19 mouse cellular contexts compared by ENCODE assay signal in the genomic region with DNA sequence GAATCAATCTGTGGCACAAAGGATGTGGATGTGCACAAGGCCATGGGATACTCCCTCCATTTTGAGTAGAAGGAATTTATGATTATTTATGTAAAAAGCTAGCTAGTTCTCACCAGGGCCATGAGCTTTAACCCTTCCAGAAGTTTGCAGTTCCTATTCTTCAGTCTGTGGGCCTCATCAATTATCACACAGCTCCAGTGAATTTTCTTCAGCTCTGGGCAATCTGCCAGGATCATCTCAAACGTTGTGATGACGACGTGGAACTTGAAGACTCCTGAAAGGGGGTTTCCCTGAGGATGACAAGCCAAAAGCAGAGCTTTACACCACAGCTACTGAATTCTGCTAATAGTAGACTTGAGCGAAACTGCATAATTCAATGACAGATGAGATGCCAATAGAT.
DNase-seq lines count a peak whose midpoint lies in the region; ATAC-seq and TF ChIP-seq lines count a peak whose summit lies in the region.
"Had no signal": no experiment of that assay in that cellular context is flagged by ENCODE, and none has a peak within 500 bp of the region (broad histone marks: within the 10 kb centered on the region; RNA-seq: fewer than 3 reads in every experiment).

No protein-coding gene starts in this region.

- no peak overlapping the region for H3K9ac ChIP-seq in hindbrain, postnatal 0 days (replicated peaks; ENCODE audit: low read length)
- H3K9ac ChIP-seq in hindbrain, embryonic 11.5 days (ENCODE audit: low read depth, low read length) = no peak overlapping the region
- H3K9ac ChIP-seq in lung, embryonic 16.5 days (ENCODE audit: low read length) = no peak overlapping the region
- H3K9ac ChIP-seq: heart, embryonic 13.5 days; liver, embryonic 14.5 days; midbrain, embryonic 13.5 days; neural tube, embryonic 12.5 days had no signal

- H3K36me3 ChIP-seq in hindbrain, postnatal 0 days (ENCODE audit: insufficient read depth, low read length) = peaks cover 55% of the 10 kb centered on the region
- H3K36me3 ChIP-seq in hindbrain, embryonic 11.5 days (ENCODE audit: control insufficient read depth, insufficient read depth, low read length) = peaks cover 12% of the 10 kb centered on the region; the same call in 1 of the 2 replicates
- peaks cover 46% of the 10 kb centered on the region for H3K36me3 ChIP-seq in lung, embryonic 16.5 days (ENCODE audit: control insufficient read depth, insufficient read depth, low read length)

- no peak overlapping the region for H3K4me2 ChIP-seq in hindbrain, postnatal 0 days (ENCODE audit: low read depth, low read length)
- H3K4me2 ChIP-seq in hindbrain, embryonic 11.5 days (replicated peaks; ENCODE audit: low read depth, low read length) = no peak overlapping the region
- H3K4me2 ChIP-seq in lung, embryonic 16.5 days (ENCODE audit: low read depth, low read length) = no peak overlapping the region
- H3K4me2 ChIP-seq: heart, embryonic 13.5 days; midbrain, embryonic 13.5 days; neural tube, embryonic 12.5 days had no signal

- no peaks in the 10 kb centered on the region for H3K27me3 ChIP-seq in hindbrain, postnatal 0 days (ENCODE audit: insufficient read depth, low read length)
- no peaks in the 10 kb centered on the region for H3K27me3 ChIP-seq in hindbrain, embryonic 11.5 days (ENCODE audit: control insufficient read depth, insufficient read depth, low read length)
- H3K27me3 ChIP-seq in lung, embryonic 16.5 days (ENCODE audit: control insufficient read depth, insufficient read depth, low read depth, low read length) = no peaks in the 10 kb centered on the region
- H3K27me3 ChIP-seq: CH12.LX; heart, embryonic 13.5 days; midbrain, embryonic 13.5 days; neural tube, embryonic 12.5 days had no signal

- H3K27ac ChIP-seq in hindbrain, postnatal 0 days = no peak overlapping the region
- H3K27ac ChIP-seq in hindbrain, embryonic 11.5 days (ENCODE audit: low read depth, low read length) = no peak overlapping the region
- H3K27ac ChIP-seq in lung, embryonic 16.5 days (ENCODE audit: low read length) = no peak overlapping the region
- H3K27ac ChIP-seq: heart, embryonic 13.5 days; hindbrain, embryonic 10.5 days; limb, embryonic 10.5 days; liver, embryonic 14.5 days; midbrain, embryonic 13.5 days; neural tube, embryonic 12.5 days had no signal

- ATAC-seq in hindbrain, postnatal 0 days = no peak
- no peak for ATAC-seq in hindbrain, embryonic 11.5 days (ENCODE audit: low FRiP score)
- peak; percentile 85 for ATAC-seq in lung, embryonic 16.5 days (ENCODE audit: low read depth)
- ATAC-seq: intestine, postnatal 0 days; midbrain, embryonic 13.5 days had no signal

- peak; percentile 45 for DNase-seq in hindbrain, postnatal 0 days (ENCODE audit: low spot score)
- DNase-seq in hindbrain, embryonic 11.5 days (ENCODE audit: low spot score) = no peak
- DNase-seq in lung, postnatal 14 days = no peak
- peak; percentile 7 for DNase-seq in MEL-GATA-1-ER (ENCODE audit: extremely low read depth, low read depth)
- DNase-seq in brain, adult 2 months (ENCODE audit: low read depth, low spot score) = peak; percentile 37
- DNase-seq in left cerebral cortex, adult 18-20 months (ENCODE audit: low spot score in 2 of 2) = no peak
- DNase-seq: adrenal gland, postnatal 14 days; cerebellum, postnatal 25 days; gastrocnemius, postnatal 36 days; thymus, postnatal 25 days had no signal

- no peak for TF ChIP-seq CTCF in hindbrain, postnatal 0 days (IDR thresholded peaks at IDR 0.05; ENCODE audit: low read depth)

- no peaks in the 10 kb centered on the region for H3K9me3 ChIP-seq in hindbrain, postnatal 0 days (ENCODE audit: low read length)
- H3K9me3 ChIP-seq in hindbrain, embryonic 11.5 days (ENCODE audit: control insufficient read depth, low read length) = no peaks in the 10 kb centered on the region
- no peaks in the 10 kb centered on the region for H3K9me3 ChIP-seq in lung, embryonic 16.5 days (ENCODE audit: control insufficient read depth, low read length)
- H3K9me3 ChIP-seq: heart, embryonic 13.5 days; hindbrain, embryonic 10.5 days; limb, embryonic 10.5 days; midbrain, embryonic 13.5 days; neural tube, embryonic 12.5 days had no signal

- H3K4me1 ChIP-seq in hindbrain, postnatal 0 days (ENCODE audit: insufficient read depth, low read length) = no peaks in the 10 kb centered on the region
- no peaks in the 10 kb centered on the region for H3K4me1 ChIP-seq in hindbrain, embryonic 11.5 days (replicated peaks; ENCODE audit: control insufficient read depth, insufficient read depth, low read length)
- H3K4me1 ChIP-seq in lung, embryonic 16.5 days (replicated peaks; ENCODE audit: control insufficient read depth, insufficient read depth, low read length) = 0 out of 2 replicates have a peak, but pooled peaks cover 3% of the 10 kb centered on the region
- H3K4me1 ChIP-seq: hindbrain, embryonic 10.5 days; limb, embryonic 10.5 days; midbrain, embryonic 13.5 days; neural tube, embryonic 12.5 days had no signal

- WGBS in hindbrain, postnatal 0 days = 33% methylated on average over 4 of the region's 4 CpGs
- WGBS in hindbrain, embryonic 11.5 days = 91% methylated on average over 4 of the region's 4 CpGs
- 25% methylated on average over 4 of the region's 4 CpGs for WGBS in lung, embryonic 16.5 days

- no peak overlapping the region for H3K4me3 ChIP-seq in hindbrain, postnatal 0 days (ENCODE audit: low read length)
- no peak overlapping the region for H3K4me3 ChIP-seq in hindbrain, embryonic 11.5 days (ENCODE audit: low read depth, low read length)
- H3K4me3 ChIP-seq in lung, embryonic 16.5 days (ENCODE audit: low read length) = no peak overlapping the region
- H3K4me3 ChIP-seq: heart, embryonic 13.5 days; hindbrain, embryonic 10.5 days; limb, embryonic 10.5 days; midbrain, embryonic 13.5 days; neural tube, embryonic 12.5 days had no signal

Comparison
In these comparisons a context has a peak if more than half of its experiments do, and no peak if none do; other contexts are left out.
1. DNase-seq: peak in hindbrain, postnatal 0 days (single experiment), MEL-GATA-1-ER (single experiment) and brain, adult 2 months (single experiment); none in hindbrain, embryonic 11.5 days (single experiment), lung, postnatal 14 days (single experiment) and left cerebral cortex, adult 18-20 months (0 of 2).